Comparison of ENCODE assay signal across 8 mouse cellular contexts in genomic region chr15:85583024-85583423, GRCm38 (mm10). TPM values are rescaled to one million over a fixed set of nuclear protein-coding genes. Genes with fewer than 3 reads are reported as not detected.
DNase-seq lines count a peak whose midpoint lies in the region; ATAC-seq and TF ChIP-seq lines count a peak whose summit lies in the region.

No protein-coding gene starts in this region.

- H3K9ac ChIP-seq in heart, adult 2 months (ENCODE audit: low read depth, low read length) = no peak overlapping the region
- H3K9ac ChIP-seq in limb, embryonic 11.5 days (ENCODE audit: low read length) = no peak overlapping the region
- H3K9ac ChIP-seq in stomach, postnatal 0 days (ENCODE audit: low read length) = no peak overlapping the region

- H3K4me1 ChIP-seq in heart, adult 2 months (ENCODE audit: control insufficient read depth, insufficient read depth, low read length) = no peaks in the 10 kb centered on the region
- no peaks in the 10 kb centered on the region for H3K4me1 ChIP-seq in kidney, adult 2 months (ENCODE audit: control insufficient read depth, insufficient read depth, low read length)
- H3K4me1 ChIP-seq in limb, embryonic 11.5 days (ENCODE audit: control insufficient read depth, insufficient read depth, low read length) = peaks cover 11% of the 10 kb centered on the region
- peaks cover 3% of the 10 kb centered on the region; the same call in 1 of the 2 replicates for H3K4me1 ChIP-seq in stomach, postnatal 0 days (replicated peaks; ENCODE audit: control insufficient read depth, insufficient read depth)

- no peak overlapping the region for H3K27ac ChIP-seq in heart, adult 2 months
- H3K27ac ChIP-seq in kidney, adult 2 months (ENCODE audit: insufficient read depth, low read depth, low read length) = no peak overlapping the region
- no peak overlapping the region for H3K27ac ChIP-seq in limb, embryonic 11.5 days (replicated peaks; ENCODE audit: low read depth, low read length)
- H3K27ac ChIP-seq in stomach, postnatal 0 days (replicated peaks) = no peak overlapping the region

- no peaks in the 10 kb centered on the region for H3K79me2 ChIP-seq in heart, adult 2 months (replicated peaks; ENCODE audit: control insufficient read depth, insufficient read depth, low read length)
- H3K79me2 ChIP-seq in myocyte (ENCODE audit: control insufficient read depth, insufficient read depth) = no peaks in the 10 kb centered on the region

- 2% methylated on average over 8 of the region's 8 CpGs for WGBS in heart, adult 2 months
- under 1% methylated on average over 8 of the region's 8 CpGs for WGBS in kidney, adult 2 months
- 1% methylated on average over 8 of the region's 8 CpGs for WGBS in limb, embryonic 11.5 days
- WGBS in stomach, postnatal 0 days = 2% methylated on average over 8 of the region's 8 CpGs

- intact Hi-C loops in heart, adult 2 months (cut with DNase I) = loop anchor here (1.0 to 10.0 kb wide), 5 partner anchors 106 to 436 kb away; no protein-coding TSS in a partner anchor

- H3K27me3 ChIP-seq in heart, adult 2 months (ENCODE audit: control insufficient read depth, insufficient read depth, low read length) = peaks cover 10% of the 10 kb centered on the region
- H3K27me3 ChIP-seq in kidney, adult 2 months (replicated peaks; ENCODE audit: control insufficient read depth, insufficient read depth, low read length) = no peaks in the 10 kb centered on the region; the same call in 1 of the 2 replicates
- peaks cover 62% of the 10 kb centered on the region for H3K27me3 ChIP-seq in limb, embryonic 11.5 days (ENCODE audit: control insufficient read depth, insufficient read depth, low read length)
- H3K27me3 ChIP-seq in myocyte (ENCODE audit: control insufficient read depth, insufficient read depth, insufficient read length) = peaks cover 56% of the 10 kb centered on the region
- peaks cover 29% of the 10 kb centered on the region; the same call in 1 of the 2 replicates for H3K27me3 ChIP-seq in stomach, postnatal 0 days (ENCODE audit: control insufficient read depth, insufficient read depth, low read length)

- H3ac ChIP-seq in myocyte (ENCODE audit: control insufficient read depth, insufficient read length) = no peak overlapping the region

- H3K4me2 ChIP-seq in limb, embryonic 11.5 days (ENCODE audit: low read depth, severe bottlenecking) = no peak overlapping the region
- H3K4me2 ChIP-seq in myocyte (ENCODE audit: low read depth) = peak overlapping the region; percentile 37
- H3K4me2 ChIP-seq in stomach, postnatal 0 days (replicated peaks; ENCODE audit: low read depth) = no peak overlapping the region

- ATAC-seq in limb, embryonic 11.5 days (ENCODE audit: insufficient number of reproducible peaks, low FRiP score, low TSS enrichment, low read depth) = peak; percentile 69; the same call in 1 of the 2 replicates
- peak; percentile 58 for ATAC-seq in stomach, postnatal 0 days (ENCODE audit: low FRiP score, low TSS enrichment)

- TF ChIP-seq CTCF in heart, adult 2 months (IDR thresholded peaks at IDR 0.05) = peak; percentile 68
- TF ChIP-seq CTCF in kidney, adult 2 months (conservative IDR thresholded peaks at IDR 0.05; ENCODE audit: insufficient read depth, insufficient read length, low read depth, low read length) = peak; percentile 98
- peak; percentile 96 for TF ChIP-seq CTCF in stomach, postnatal 0 days (IDR thresholded peaks at IDR 0.05; ENCODE audit: low read depth)

- no peaks in the 10 kb centered on the region for H3K9me3 ChIP-seq in limb, embryonic 11.5 days (ENCODE audit: control insufficient read depth, low read length)
- H3K9me3 ChIP-seq in stomach, postnatal 0 days (ENCODE audit: control insufficient read depth, low read length) = no peaks in the 10 kb centered on the region

- H3K36me3 ChIP-seq in heart, adult 2 months (ENCODE audit: control insufficient read depth, insufficient read depth, low read length) = no peaks in the 10 kb centered on the region
- H3K36me3 ChIP-seq in kidney, adult 2 months (ENCODE audit: control insufficient read depth, insufficient read depth, low read length) = no peaks in the 10 kb centered on the region
- H3K36me3 ChIP-seq in limb, embryonic 11.5 days (ENCODE audit: control insufficient read depth, insufficient read depth, low read length) = no peaks in the 10 kb centered on the region
- no peaks in the 10 kb centered on the region for H3K36me3 ChIP-seq in myocyte (ENCODE audit: control insufficient read depth, insufficient read depth)
- no peaks in the 10 kb centered on the region for H3K36me3 ChIP-seq in stomach, postnatal 0 days (ENCODE audit: control insufficient read depth, insufficient read depth, low read length)

- peak; percentile 92 for TF ChIP-seq EP300 in heart, adult 2 months (IDR thresholded peaks at IDR 0.05; ENCODE audit: insufficient read depth, low read depth, low read length)
- no peak for TF ChIP-seq EP300 in stomach, postnatal 0 days (optimal IDR thresholded peaks at IDR 0.05)

- H3K4me3 ChIP-seq in heart, adult 2 months = no peak overlapping the region
- H3K4me3 ChIP-seq in kidney, adult 2 months (ENCODE audit: insufficient read depth, low read depth, low read length) = no peak overlapping the region
- H3K4me3 ChIP-seq in limb, embryonic 11.5 days (ENCODE audit: low read depth, low read length) = no peak overlapping the region
- H3K4me3 ChIP-seq in myocyte = no peak overlapping the region
- no peak overlapping the region for H3K4me3 ChIP-seq in stomach, postnatal 0 days (ENCODE audit: low read depth, low read length)

- peak; percentile 69 to 77 for DNase-seq in heart, adult 2 months
- no peak for DNase-seq in heart, adult 11 months
- DNase-seq in embryo, embryonic 9.5 days (ENCODE audit: extremely low spot score) = peak; percentile 84
- DNase-seq in gastrocnemius, postnatal 4 days (ENCODE audit: low spot score in 2 of 2) = peak; percentile 63 to 81
- peak; percentile 82 for DNase-seq in kidney, adult 2 months
- peak; percentile 89 for DNase-seq in limb, embryonic 11.5 days (ENCODE audit: low spot score)
- peak; percentile 87 for DNase-seq in stomach, postnatal 0 days (ENCODE audit: low spot score)

- no peak for TF ChIP-seq POLR2A in heart, adult 2 months (IDR thresholded peaks at IDR 0.05; ENCODE audit: insufficient read depth, low read depth, low read length)
- no peak for TF ChIP-seq POLR2A in kidney, adult 2 months (IDR thresholded peaks at IDR 0.05; ENCODE audit: low read depth, low read length)
- TF ChIP-seq POLR2A in myocyte (IDR thresholded peaks at IDR 0.05; ENCODE audit: insufficient read length, low read depth) = no peak

TF ChIP-seq in myocyte, 11 proteins besides CTCF, POLR2A, EP300 and RAD21:
- no peak for TF ChIP-seq REST (IDR thresholded peaks at IDR 0.05; ENCODE audit: insufficient read depth, insufficient read length)
- TF ChIP-seq MYOG (IDR thresholded peaks at IDR 0.05; ENCODE audit: control insufficient read depth in 1 of 3, insufficient read depth in 1 of 3, insufficient read length in 2 of 3, low read depth in 2 of 3) = peak in 2 of 3 experiments; percentile 39 to 58
- TF ChIP-seq POLR2AphosphoS2 (IDR thresholded peaks at IDR 0.05; ENCODE audit: insufficient read length, low read depth) = no peak
- no peak for TF ChIP-seq USF1 (IDR thresholded peaks at IDR 0.05; ENCODE audit: low read depth)
- peak in 2 of 3 experiments; percentile 50 to 77 for TF ChIP-seq MYOD1 (IDR thresholded peaks at IDR 0.05; ENCODE audit: control insufficient read depth in 1 of 3, insufficient read length in 2 of 3, low read depth in 2 of 3)
- TF ChIP-seq MAX (IDR thresholded peaks at IDR 0.05; ENCODE audit: low read depth) = no peak
- no peak for TF ChIP-seq TCF3 (IDR thresholded peaks at IDR 0.05; ENCODE audit: insufficient read length, low read depth)
- no peak for TF ChIP-seq SRF (IDR thresholded peaks at IDR 0.05; ENCODE audit: control insufficient read depth, insufficient read length, low read depth)
TF ChIP-seq in myocyte: peak in this region for 2.

RNA-seq across cellular contexts. Expression of gene Wnt7b, which starts 0.8 kb away (rescaled TPM):
- under 1 TPM; 0.14 to 0.18 TPM for total RNA-seq in heart, adult 2 months (2021)
- 0.12 and 0.41 TPM in 2 replicates for polyA plus RNA-seq in heart, adult 2 months (2012; rRNA removed)
- under 1 TPM in 1 of 2 experiments, not detected in 1; 0.10 TPM for total RNA-seq in gastrocnemius, postnatal 4 days (2021)
- polyA plus RNA-seq in kidney, adult 2 months (2012; rRNA removed) = 12.8 and 14.2 TPM in 2 replicates
- polyA plus RNA-seq in limb, embryonic 11.5 days (2014; fragmentation: Nextera tagmentation; extraction: Ambion mirVana) = 13.4 and 19.1 TPM in 2 replicates
- 7.9 TPM for polyA plus RNA-seq in myocyte (2012; fragmentation: generic; extraction: Trizol)
- 20.6 and 24.4 TPM in 2 replicates for polyA plus RNA-seq in stomach, postnatal 0 days (2015; fragmentation: Nextera tagmentation; extraction: Ambion mirVana)
